Mouse (Mus musculus): Measurements from ENCODE around the gene Topbp1. TPM values are rescaled to one million over a fixed set of nuclear protein-coding genes. Genes with fewer than 3 reads are reported as not detected.
"Not testable (repeated sequence)": the region's sequence is repeated elsewhere in the genome, so short reads cannot be mapped to it uniquely, and the experiment has no call there.

The Topbp1 gene
- polyA plus RNA-seq, 1 experiment from 2014 or later, result 56.5 TPM

DNA sequence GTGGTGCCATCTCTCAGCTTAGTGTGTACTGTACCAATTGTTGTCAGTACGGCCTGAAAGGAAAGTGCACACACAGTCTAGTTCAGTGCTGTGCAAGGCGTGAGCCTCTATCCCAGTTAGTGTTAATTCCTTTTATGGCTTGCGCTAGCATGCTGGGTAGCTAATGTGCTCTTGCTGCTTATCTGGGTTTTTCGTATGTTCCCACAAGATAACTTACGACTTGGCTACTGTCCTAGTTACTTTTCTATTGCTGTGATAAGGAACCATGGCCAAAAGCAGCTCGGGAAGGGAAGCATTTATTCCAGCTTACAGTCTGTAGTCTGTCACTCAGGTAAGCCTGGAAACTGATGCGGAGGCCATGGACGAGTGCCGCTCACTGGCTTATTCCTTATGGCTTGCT is 21.4 kb downstream of the Topbp1 start:
- WGBS, result 89% methylated on average over 9 of the region's 9 CpGs
- Histone ChIP-seq H3K4me1 (ENCODE audit: control insufficient read depth, insufficient read depth, low read length) (no peaks in the 10 kb centered on the region), H3K4me2 (ENCODE audit: low read depth, low read length) (no peak overlapping the region), H3K9ac (ENCODE audit: low read depth, low read length) (no peak overlapping the region), H3K27me3 (replicated peaks; ENCODE audit: control insufficient read depth, insufficient read depth, low read length) (no peaks in the 10 kb centered on the region), H3K27ac (replicated peaks; ENCODE audit: low read depth, low read length) (no peak overlapping the region), H3K36me3 (ENCODE audit: control insufficient read depth, insufficient read depth, low read length) (peaks cover 87% of the 10 kb centered on the region), H3K4me3 (ENCODE audit: low read depth, low read length) (no peak overlapping the region), H3K9me3 (ENCODE audit: control insufficient read depth, low read length) (no peaks in the 10 kb centered on the region)
- DNase-seq (ENCODE audit: low spot score) (no peak), ATAC-seq (ENCODE audit: low read depth) (no peak)

DNA sequence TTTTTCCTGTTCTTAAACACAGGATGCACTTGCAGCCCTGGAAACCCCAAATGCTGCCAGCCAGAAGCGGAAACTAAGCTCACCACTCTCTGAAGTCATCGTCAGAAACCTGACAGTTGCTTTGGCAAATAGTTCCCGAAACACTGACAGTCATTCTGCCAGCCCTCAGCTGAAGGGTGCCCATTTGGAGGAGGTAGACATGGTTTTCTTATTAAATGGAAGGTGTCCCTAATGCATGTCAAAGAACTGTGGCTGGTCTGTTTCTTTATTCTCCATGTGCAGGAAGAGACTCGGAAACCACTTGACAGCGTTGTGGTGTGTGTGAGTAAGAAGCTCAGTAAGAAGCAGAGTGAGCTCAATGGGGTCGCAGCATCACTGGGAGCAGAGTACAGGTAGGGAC is 27.6 kb downstream of the Topbp1 start:
- H3K36me3 ChIP-seq (ENCODE audit: control insufficient read depth, insufficient read depth, low read length), result peaks cover 96% of the 10 kb centered on the region
- H3K4me2 ChIP-seq (ENCODE audit: low read depth, low read length), result no peak overlapping the region
- no peak overlapping the region for H3K27ac ChIP-seq (replicated peaks; ENCODE audit: low read depth, low read length)
- DNase-seq (ENCODE audit: low spot score), result no peak
- no peaks in the 10 kb centered on the region for H3K4me1 ChIP-seq (ENCODE audit: control insufficient read depth, insufficient read depth, low read length)
- no peaks in the 10 kb centered on the region for H3K9me3 ChIP-seq (ENCODE audit: control insufficient read depth, low read length)
- H3K4me3 ChIP-seq (ENCODE audit: low read depth, low read length), result no peak overlapping the region
- ATAC-seq (ENCODE audit: low read depth), result no peak
- WGBS, result 93% methylated on average over 6 of the region's 6 CpGs
- H3K9ac ChIP-seq (ENCODE audit: low read depth, low read length), result no peak overlapping the region
- no peaks in the 10 kb centered on the region for H3K27me3 ChIP-seq (replicated peaks; ENCODE audit: control insufficient read depth, insufficient read depth, low read length)

DNA sequence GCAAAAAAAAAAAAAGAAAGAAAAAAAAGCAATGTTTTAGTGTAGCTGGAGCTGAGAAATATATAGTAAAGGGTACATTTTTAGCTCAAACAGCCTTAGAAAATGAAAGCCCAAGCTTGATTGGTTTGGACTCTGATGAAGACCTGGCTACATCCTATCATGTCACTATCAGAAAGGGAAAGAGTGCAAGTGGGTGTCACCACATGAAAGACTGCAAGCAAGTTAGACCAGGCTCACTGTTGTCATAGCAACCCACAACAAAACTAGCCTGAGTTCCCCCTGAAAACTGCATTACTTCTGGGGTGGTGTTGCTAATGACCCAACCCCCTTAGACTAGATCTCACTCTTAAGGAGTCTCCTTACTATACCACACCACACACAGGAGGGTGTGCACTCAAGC is 31.9 kb downstream of the Topbp1 start:
- no peak overlapping the region for H3K4me3 ChIP-seq (ENCODE audit: low read depth, low read length)

DNA sequence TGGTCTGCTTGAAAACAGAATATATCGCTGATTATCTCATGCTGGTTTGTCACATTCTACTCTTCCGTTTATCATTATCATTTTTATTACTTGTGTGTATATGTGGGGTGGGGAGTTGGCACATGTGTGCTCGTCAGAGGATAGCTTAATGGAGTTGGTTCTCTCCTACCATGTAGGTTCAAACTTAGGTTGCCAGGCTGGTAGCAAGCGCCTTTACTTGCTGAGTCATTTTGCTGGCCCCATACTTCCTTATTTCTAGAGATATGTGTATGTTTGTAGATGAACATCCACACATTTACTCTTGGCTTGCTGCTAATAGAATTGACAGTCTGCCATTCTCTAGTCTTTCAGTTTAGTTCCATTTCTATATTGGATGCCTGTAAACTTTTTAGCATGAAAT is 42.0 kb downstream of the Topbp1 start:
- no peak overlapping the region for H3K27ac ChIP-seq (replicated peaks; ENCODE audit: low read depth, low read length)
- no peaks in the 10 kb centered on the region for H3K27me3 ChIP-seq (replicated peaks; ENCODE audit: control insufficient read depth, insufficient read depth, low read length)
- peaks cover 95% of the 10 kb centered on the region for H3K36me3 ChIP-seq (ENCODE audit: control insufficient read depth, insufficient read depth, low read length)
- H3K4me2 ChIP-seq (ENCODE audit: low read depth, low read length), result no peak overlapping the region
- no peak overlapping the region for H3K4me3 ChIP-seq (ENCODE audit: low read depth, low read length)
- no peak for ATAC-seq (ENCODE audit: low read depth)
- H3K4me1 ChIP-seq (ENCODE audit: control insufficient read depth, insufficient read depth, low read length), result no peaks in the 10 kb centered on the region
- H3K9me3 ChIP-seq (ENCODE audit: control insufficient read depth, low read length), result no peaks in the 10 kb centered on the region
- no peak for DNase-seq (ENCODE audit: low spot score)
- H3K9ac ChIP-seq (ENCODE audit: low read depth, low read length), result no peak overlapping the region
- 89% methylated on average over 4 of the region's 4 CpGs for WGBS

More for the DNA sequence above, 31.9 kb downstream of the Topbp1 start:
- Histone ChIP-seq H3K4me1 (ENCODE audit: control insufficient read depth, insufficient read depth, low read length) (no peaks in the 10 kb centered on the region), H3K4me2 (ENCODE audit: low read depth, low read length) (no peak overlapping the region), H3K9ac (ENCODE audit: low read depth, low read length) (no peak overlapping the region), H3K9me3 (ENCODE audit: control insufficient read depth, low read length) (no peaks in the 10 kb centered on the region), H3K27ac (replicated peaks; ENCODE audit: low read depth, low read length) (no peak overlapping the region), H3K27me3 (replicated peaks; ENCODE audit: control insufficient read depth, insufficient read depth, low read length) (no peaks in the 10 kb centered on the region), H3K36me3 (ENCODE audit: control insufficient read depth, insufficient read depth, low read length) (peaks cover 94% of the 10 kb centered on the region)
- ATAC-seq (ENCODE audit: low read depth), result no peak
- no peak for DNase-seq (ENCODE audit: low spot score)

GRCm38 (mm10) chr9:103347996-103348490 is 43.0 kb downstream of the Topbp1 start:
- no peak overlapping the region for H3K9ac ChIP-seq (ENCODE audit: low read depth, low read length)
- no peak overlapping the region for H3K4me2 ChIP-seq (ENCODE audit: low read depth, low read length)
- H3K4me1 ChIP-seq (ENCODE audit: control insufficient read depth, insufficient read depth, low read length), result no peaks in the 10 kb centered on the region
- peaks cover 94% of the 10 kb centered on the region for H3K36me3 ChIP-seq (ENCODE audit: control insufficient read depth, insufficient read depth, low read length)
- no peak for ATAC-seq (ENCODE audit: low read depth)
- no peaks in the 10 kb centered on the region for H3K27me3 ChIP-seq (replicated peaks; ENCODE audit: control insufficient read depth, insufficient read depth, low read length)
- no peaks in the 10 kb centered on the region for H3K9me3 ChIP-seq (ENCODE audit: control insufficient read depth, low read length)
- no peak overlapping the region for H3K27ac ChIP-seq (replicated peaks; ENCODE audit: low read depth, low read length)
- H3K4me3 ChIP-seq (ENCODE audit: low read depth, low read length), result no peak overlapping the region
- DNase-seq (ENCODE audit: low spot score), result no peak
- WGBS, result 85% methylated on average over 1 of the region's 1 CpGs

GRCm38 (mm10) chr9:103348791-103349190 is 43.8 kb downstream of the Topbp1 start:
- ATAC-seq (ENCODE audit: low read depth) (no peak), DNase-seq (ENCODE audit: low spot score) (no peak)
- no peaks in the 10 kb centered on the region for H3K27me3 ChIP-seq (replicated peaks; ENCODE audit: control insufficient read depth, insufficient read depth, low read length)
- H3K4me1 ChIP-seq (ENCODE audit: control insufficient read depth, insufficient read depth, low read length), result no peaks in the 10 kb centered on the region
- no peak overlapping the region for H3K4me2 ChIP-seq (ENCODE audit: low read depth, low read length)
- H3K9me3 ChIP-seq (ENCODE audit: control insufficient read depth, low read length), result no peaks in the 10 kb centered on the region
- no peak overlapping the region for H3K27ac ChIP-seq (replicated peaks; ENCODE audit: low read depth, low read length)
- H3K9ac ChIP-seq (ENCODE audit: low read depth, low read length), result no peak overlapping the region
- peaks cover 86% of the 10 kb centered on the region for H3K36me3 ChIP-seq (ENCODE audit: control insufficient read depth, insufficient read depth, low read length)
- no peak overlapping the region for H3K4me3 ChIP-seq (ENCODE audit: low read depth, low read length)

DNA sequence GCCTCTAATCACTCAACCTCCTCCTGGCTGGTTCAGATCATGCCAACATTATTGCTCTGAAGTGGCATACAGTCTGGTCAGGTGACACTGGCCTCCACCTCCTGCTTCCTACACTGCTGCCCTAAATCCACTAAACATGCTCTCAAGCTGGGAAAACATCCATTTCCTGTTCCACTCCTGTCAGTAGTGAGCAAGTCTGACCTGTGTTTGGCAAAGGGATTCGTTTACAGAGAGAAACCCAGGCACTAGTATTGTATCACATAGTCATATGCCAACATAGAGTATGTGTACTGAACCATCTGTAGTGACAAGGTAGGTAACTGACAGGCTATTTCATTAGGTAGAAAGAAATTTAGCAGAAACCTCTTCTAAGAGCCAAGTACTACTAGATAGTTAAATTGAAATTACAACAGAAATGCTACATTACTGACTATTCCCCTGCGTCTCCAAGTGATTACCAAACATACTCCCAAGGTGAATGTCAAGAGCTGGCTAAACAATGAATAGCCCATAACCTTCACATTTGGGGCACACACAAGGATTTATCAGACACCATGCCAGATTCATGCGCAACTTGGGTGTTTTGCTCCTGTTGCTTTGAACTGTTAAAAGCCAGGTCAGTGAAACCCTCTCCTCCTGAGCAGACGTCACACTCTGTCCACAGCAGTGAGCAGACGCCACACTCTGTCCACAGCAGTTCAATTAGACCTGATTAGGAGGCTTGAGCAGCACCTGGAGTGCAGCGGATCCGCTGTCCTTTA is 48.7 kb downstream of the Topbp1 start:
- H3K4me3 ChIP-seq (ENCODE audit: low read depth, low read length); H3K27ac ChIP-seq (replicated peaks; ENCODE audit: low read depth, low read length); H3K4me1 ChIP-seq (ENCODE audit: control insufficient read depth, insufficient read depth, low read length); H3K9me3 ChIP-seq (ENCODE audit: control insufficient read depth, low read length); ATAC-seq (ENCODE audit: low read depth); H3K9ac ChIP-seq (ENCODE audit: low read depth, low read length); H3K4me2 ChIP-seq (ENCODE audit: low read depth, low read length); DNase-seq (ENCODE audit: low spot score); H3K27me3 ChIP-seq (replicated peaks; ENCODE audit: control insufficient read depth, insufficient read depth, low read length): not testable (repeated sequence)
- 78% methylated on average over 5 of the region's 7 CpGs for WGBS
- peaks cover 65% of the 10 kb centered on the region for H3K36me3 ChIP-seq (ENCODE audit: control insufficient read depth, insufficient read depth, low read length)

GRCm38 (mm10) chr9:103357893-103358292 is 52.9 kb downstream of the Topbp1 start:
- Histone ChIP-seq H3K4me1 (ENCODE audit: control insufficient read depth, insufficient read depth, low read length) (peaks cover 4% of the 10 kb centered on the region; the same call in 1 of the 2 replicates), H3K9ac (ENCODE audit: low read depth, low read length) (no peak overlapping the region), H3K27ac (replicated peaks; ENCODE audit: low read depth, low read length) (no peak overlapping the region), H3K4me2 (ENCODE audit: low read depth, low read length) (no peak overlapping the region), H3K27me3 (replicated peaks; ENCODE audit: control insufficient read depth, insufficient read depth, low read length) (no peaks in the 10 kb centered on the region), H3K9me3 (ENCODE audit: control insufficient read depth, low read length) (no peaks in the 10 kb centered on the region), H3K36me3 (ENCODE audit: control insufficient read depth, insufficient read depth, low read length) (peaks cover 54% of the 10 kb centered on the region), H3K4me3 (ENCODE audit: low read depth, low read length) (no peak overlapping the region)
- DNase-seq (ENCODE audit: low spot score) (no peak), ATAC-seq (ENCODE audit: low read depth) (no peak)

GRCm38 (mm10) chr9:103358545-103358944 is 53.5 kb downstream of the Topbp1 start:
- 80% methylated on average over 4 of the region's 4 CpGs for WGBS
- Histone ChIP-seq H3K9me3 (ENCODE audit: control insufficient read depth, low read length) (no peaks in the 10 kb centered on the region), H3K4me3 (ENCODE audit: low read depth, low read length) (no peak overlapping the region), H3K4me2 (ENCODE audit: low read depth, low read length) (no peak overlapping the region), H3K9ac (ENCODE audit: low read depth, low read length) (no peak overlapping the region), H3K36me3 (ENCODE audit: control insufficient read depth, insufficient read depth, low read length) (peaks cover 60% of the 10 kb centered on the region), H3K27ac (replicated peaks; ENCODE audit: low read depth, low read length) (no peak overlapping the region), H3K4me1 (ENCODE audit: control insufficient read depth, insufficient read depth, low read length) (peaks cover 11% of the 10 kb centered on the region), H3K27me3 (replicated peaks; ENCODE audit: control insufficient read depth, insufficient read depth, low read length) (no peaks in the 10 kb centered on the region)
- no peak for DNase-seq (ENCODE audit: low spot score)
- no peak for ATAC-seq (ENCODE audit: low read depth)
